ENCODE assay signal across 19 mouse cellular contexts in genomic region chr6:126284409-126284808, GRCm38 (mm10).
DNase-seq lines count a peak whose midpoint lies in the region; ATAC-seq and TF ChIP-seq lines count a peak whose summit lies in the region.
"Had no signal": no experiment of that assay in that cellular context is flagged by ENCODE, and none has a peak within 500 bp of the region (broad histone marks: within the 10 kb centered on the region; RNA-seq: fewer than 3 reads in every experiment).

No protein-coding gene starts in this region.

- H3K36me3 ChIP-seq in midbrain, postnatal 0 days (ENCODE audit: insufficient read depth, low read length), result no peaks in the 10 kb centered on the region
- no peaks in the 10 kb centered on the region for H3K36me3 ChIP-seq in midbrain, embryonic 14.5 days (ENCODE audit: control insufficient read depth, insufficient read depth, low read length)
- H3K36me3 ChIP-seq: limb, embryonic 10.5 days; liver, embryonic 15.5 days; lung, embryonic 15.5 days; stomach, embryonic 15.5 days had no signal

- DNase-seq in cerebellum, adult 11 months, result peak; percentile 10
- peak; percentile 77 for DNase-seq in midbrain, postnatal 0 days (ENCODE audit: low spot score)
- DNase-seq in midbrain, embryonic 14.5 days, result no peak
- DNase-seq in cerebellum, postnatal 10 days, result peak; percentile 89 to 92
- no peak for DNase-seq in thymus, postnatal 10 days (ENCODE audit: low spot score in 2 of 2)
- no peak for DNase-seq in urinary bladder, adult 18-20 months (ENCODE audit: low spot score in 2 of 2)
- no peak for DNase-seq in gastrocnemius, adult 18-20 months (ENCODE audit: low spot score)
- DNase-seq: adrenal gland, postnatal 36 days; kidney, adult 18-20 months; liver; thymus, postnatal 36 days had no signal

- ATAC-seq in cerebellum, adult (ENCODE audit: insufficient number of reproducible peaks, low FRiP score, low TSS enrichment), result no peak
- no peak for ATAC-seq in midbrain, postnatal 0 days (ENCODE audit: low FRiP score)
- ATAC-seq in midbrain, embryonic 14.5 days (ENCODE audit: low FRiP score, low TSS enrichment), result no peak
- ATAC-seq: forebrain, embryonic 13.5 days; midbrain, embryonic 16.5 days had no signal

- H3K4me1 ChIP-seq in midbrain, postnatal 0 days (ENCODE audit: insufficient read depth, low read length), result no peaks in the 10 kb centered on the region
- H3K4me1 ChIP-seq in midbrain, embryonic 14.5 days (ENCODE audit: control insufficient read depth, insufficient read depth, low read length), result no peaks in the 10 kb centered on the region
- H3K4me1 ChIP-seq: forebrain, embryonic 13.5 days; limb, embryonic 10.5 days; liver, embryonic 15.5 days; lung, embryonic 15.5 days; stomach, embryonic 15.5 days had no signal

- H3K9me3 ChIP-seq in midbrain, postnatal 0 days (ENCODE audit: low read length), result no peaks in the 10 kb centered on the region
- no peaks in the 10 kb centered on the region for H3K9me3 ChIP-seq in midbrain, embryonic 14.5 days (ENCODE audit: control insufficient read depth, low read length)
- H3K9me3 ChIP-seq: forebrain, embryonic 13.5 days; limb, embryonic 10.5 days; liver, embryonic 15.5 days; lung, embryonic 15.5 days; stomach, embryonic 15.5 days had no signal

- no peak for TF ChIP-seq CTCF in midbrain, postnatal 0 days (IDR thresholded peaks at IDR 0.05)

- no peak overlapping the region for H3K27ac ChIP-seq in midbrain, postnatal 0 days (ENCODE audit: low read depth, low read length)
- no peak overlapping the region for H3K27ac ChIP-seq in midbrain, embryonic 14.5 days (replicated peaks; ENCODE audit: low read depth, low read length)
- H3K27ac ChIP-seq: forebrain, embryonic 13.5 days; limb, embryonic 10.5 days; liver, embryonic 15.5 days; lung, embryonic 15.5 days; macrophage; stomach, embryonic 15.5 days had no signal

- WGBS in midbrain, postnatal 0 days, result 83% methylated on average over 7 of the region's 7 CpGs
- 69% methylated on average over 7 of the region's 7 CpGs for WGBS in midbrain, embryonic 14.5 days

- H3K9ac ChIP-seq in midbrain, postnatal 0 days (replicated peaks; ENCODE audit: low read length, poor library complexity, severe bottlenecking), result no peak overlapping the region
- H3K9ac ChIP-seq in midbrain, embryonic 14.5 days (replicated peaks; ENCODE audit: low read length), result no peak overlapping the region
- H3K9ac ChIP-seq: forebrain, embryonic 13.5 days; liver, embryonic 15.5 days; lung, embryonic 15.5 days; stomach, embryonic 15.5 days had no signal

- no peak overlapping the region for H3K4me2 ChIP-seq in midbrain, postnatal 0 days (ENCODE audit: low read depth, low read length, poor library complexity, severe bottlenecking)
- no peak overlapping the region for H3K4me2 ChIP-seq in midbrain, embryonic 14.5 days (ENCODE audit: low read length)
- H3K4me2 ChIP-seq: forebrain, embryonic 13.5 days; liver, embryonic 15.5 days; lung, embryonic 15.5 days; stomach, embryonic 15.5 days had no signal

- no peaks in the 10 kb centered on the region for H3K27me3 ChIP-seq in midbrain, postnatal 0 days (ENCODE audit: insufficient read depth, low read length)
- no peaks in the 10 kb centered on the region for H3K27me3 ChIP-seq in midbrain, embryonic 14.5 days (ENCODE audit: control insufficient read depth, insufficient read depth, low read length)
- H3K27me3 ChIP-seq: forebrain, embryonic 13.5 days; liver, embryonic 15.5 days; lung, embryonic 15.5 days; stomach, embryonic 15.5 days had no signal

- no peak overlapping the region for H3K4me3 ChIP-seq in midbrain, postnatal 0 days (ENCODE audit: low read depth, low read length)
- H3K4me3 ChIP-seq in midbrain, embryonic 14.5 days (replicated peaks; ENCODE audit: low read depth, low read length), result no peak overlapping the region
- H3K4me3 ChIP-seq: forebrain, embryonic 13.5 days; limb, embryonic 10.5 days; liver, embryonic 15.5 days; lung, embryonic 15.5 days; stomach, embryonic 15.5 days had no signal

Comparison
In these comparisons a context has a peak if more than half of its experiments do, and no peak if none do; other contexts are left out.
1. DNase-seq: peak in cerebellum, adult 11 months (single experiment), midbrain, postnatal 0 days (single experiment) and cerebellum, postnatal 10 days (2 of 2); none in midbrain, embryonic 14.5 days (single experiment), thymus, postnatal 10 days (0 of 2), urinary bladder, adult 18-20 months (0 of 2) and gastrocnemius, adult 18-20 months (single experiment).